Mouse (Mus musculus): ENCODE data around the gene Gabrp. TPM values are rescaled to one million over a fixed set of nuclear protein-coding genes. Genes with fewer than 3 reads are reported as not detected.

The Gabrp gene
- total and polyA plus RNA-seq, 2 experiments from 2014 or later, result 0.16 TPM; not detected in 1

GRCm38 (mm10) chr11:33512854-33513375 lies 65.8 kb downstream of the Gabrp start:
- WGBS, result under 1% methylated on average over 33 of the region's 43 CpGs
- Histone ChIP-seq H3K27ac (ENCODE audit: low read depth, low read length) (peak overlapping the region; percentile 83), H3K9ac (replicated peaks; ENCODE audit: low read length, poor library complexity, severe bottlenecking) (peak overlapping the region; percentile 95), H3K4me1 (ENCODE audit: insufficient read depth, low read length) (0 out of 2 replicates have a peak, but pooled peaks cover 3% of the 10 kb centered on the region), H3K4me3 (ENCODE audit: low read depth, low read length) (peak overlapping the region; percentile 81), H3K4me2 (ENCODE audit: low read depth, low read length, poor library complexity, severe bottlenecking) (peak overlapping the region; percentile 69), H3K27me3 (ENCODE audit: insufficient read depth, low read length) (no peaks in the 10 kb centered on the region), H3K9me3 (ENCODE audit: low read length) (no peaks in the 10 kb centered on the region), H3K36me3 (ENCODE audit: insufficient read depth, low read length) (no peaks in the 10 kb centered on the region)
- TF ChIP-seq CTCF (IDR thresholded peaks at IDR 0.05), result peak; percentile 69
- peak; percentile 87 for DNase-seq (ENCODE audit: low spot score)
- ATAC-seq (ENCODE audit: low FRiP score), result peak; percentile 94

- 0 out of 2 replicates have a peak, but pooled peaks cover 3% of the 10 kb centered on the region for H3K4me1 ChIP-seq (ENCODE audit: insufficient read depth, low read length)
- no peak overlapping the region for H3K27ac ChIP-seq (ENCODE audit: low read depth, low read length)
These were observed 69.4 kb downstream of the Gabrp start for GRCm38 (mm10) chr11:33509401-33509800.

More at GRCm38 (mm10) chr11:33509401-33509800, 69.4 kb downstream of the Gabrp start:
- Histone ChIP-seq H3K4me3 (ENCODE audit: low read depth, low read length) (no peak overlapping the region), H3K27me3 (ENCODE audit: insufficient read depth, low read length) (no peaks in the 10 kb centered on the region), H3K9me3 (ENCODE audit: low read length) (no peaks in the 10 kb centered on the region), H3K4me2 (ENCODE audit: low read depth, low read length, poor library complexity, severe bottlenecking) (no peak overlapping the region), H3K9ac (replicated peaks; ENCODE audit: low read length, poor library complexity, severe bottlenecking) (no peak overlapping the region), H3K36me3 (ENCODE audit: insufficient read depth, low read length) (no peaks in the 10 kb centered on the region)
- no peak for ATAC-seq (ENCODE audit: low FRiP score)
- DNase-seq (ENCODE audit: low spot score), result no peak
- TF ChIP-seq CTCF (IDR thresholded peaks at IDR 0.05), result no peak

Other genes starting within 250 kb of the Gabrp start
- gene Ranbp17, start 65.2 kb downstream of the Gabrp start, total RNA-seq (2014; rRNA removed), result 7.8 and 9.6 TPM in 2 replicates
- 4.7 and 5.0 TPM in 2 replicates for gene Ranbp17, start 65.2 kb downstream of the Gabrp start, polyA plus RNA-seq (2015; fragmentation: Nextera tagmentation; extraction: Ambion mirVana)
- gene D130052B06Rik, start 20.3 kb upstream of the Gabrp start, total RNA-seq (2014; rRNA removed), result not detected in 2 replicates
- gene D130052B06Rik, start 20.3 kb upstream of the Gabrp start, polyA plus RNA-seq (2015; fragmentation: Nextera tagmentation; extraction: Ambion mirVana), result not detected in 2 replicates

Data from midbrain, postnatal 0 days (tissue).